Mouse (Mus musculus) Muller cell, postnatal 12 days (primary cell): ENCODE data around the gene Gas6.

ENCODE experiments used
- DNase-seq: peaks from one replicate; pipeline ENCODE4 v3.0.0-alpha.2; 2015; ENCODE audit errors: inconsistent ontology term

Gene Gas6

DNA sequence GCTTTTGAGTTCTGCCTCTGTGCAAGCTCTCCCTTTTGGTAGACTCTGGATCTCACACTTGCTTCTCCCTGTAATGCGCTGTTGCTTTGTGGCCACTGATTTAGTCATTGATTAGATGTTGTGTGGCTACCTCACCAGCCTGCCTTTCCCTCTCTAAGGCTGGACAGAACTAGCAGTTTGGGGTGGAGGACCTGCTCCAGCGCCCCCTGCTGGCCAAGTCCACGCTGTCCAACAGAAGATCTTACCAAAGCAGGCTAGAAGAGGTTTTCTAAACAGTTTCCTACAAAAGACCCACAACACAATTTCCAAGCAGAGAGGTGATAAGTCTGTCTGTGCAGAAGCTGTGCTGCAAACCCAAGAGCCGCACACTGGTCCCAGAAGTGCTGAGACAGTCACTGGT is 32.4 kb downstream of the Gas6 start:
- peak; percentile 52 for DNase-seq

DNA sequence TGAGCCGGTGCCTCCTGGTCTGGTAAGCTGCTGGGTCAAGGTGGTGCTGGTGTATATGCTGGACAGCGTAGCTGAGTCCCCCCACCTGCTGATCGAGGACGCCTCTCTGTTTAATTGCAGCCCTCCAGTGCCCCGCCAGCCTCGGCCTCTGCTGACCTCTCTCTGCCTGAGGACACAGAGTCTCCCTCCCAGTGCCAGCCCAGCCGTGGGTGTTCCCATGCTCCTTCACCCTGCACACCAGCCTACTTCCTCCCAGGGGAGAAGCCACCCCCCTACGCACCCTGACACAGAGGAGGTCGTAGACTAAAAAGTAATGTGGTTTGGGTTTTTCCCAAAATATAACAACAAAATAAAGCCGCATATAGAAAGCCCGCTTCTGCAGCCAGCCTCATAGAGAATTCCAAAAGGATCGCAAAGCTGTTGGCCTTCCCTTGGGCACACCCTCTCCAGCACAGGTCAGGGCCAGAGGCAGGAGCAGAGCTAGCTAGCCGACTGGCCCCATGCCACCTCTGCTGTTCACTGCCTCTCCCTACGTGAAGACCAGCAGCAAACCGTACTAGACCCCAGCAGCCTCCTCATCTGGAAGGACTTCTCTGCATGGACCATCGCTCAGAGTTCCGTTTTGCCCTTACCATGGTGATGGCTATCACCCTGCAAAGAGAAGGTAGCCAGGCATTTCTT is 33.1 kb downstream of the Gas6 start:
- no peak for DNase-seq

DNA sequence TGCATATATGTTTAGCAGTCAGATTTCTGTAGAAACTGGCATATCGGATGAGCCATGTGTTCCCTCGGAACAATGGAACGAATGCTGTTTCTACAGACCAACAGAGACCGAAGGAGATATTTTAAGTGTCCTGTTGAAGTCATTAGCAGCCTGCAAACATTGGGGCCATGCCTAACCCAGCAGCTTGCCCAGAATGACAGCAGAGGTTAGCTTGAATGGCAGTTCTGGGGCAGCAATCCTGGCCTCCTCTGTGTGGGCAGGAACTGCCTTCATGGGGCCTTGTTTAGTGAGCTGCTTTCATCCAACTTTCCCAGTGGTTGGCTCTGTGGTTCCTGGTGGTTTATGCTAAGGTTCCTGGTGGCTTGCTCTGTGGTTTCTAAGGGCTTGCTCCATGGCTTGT is 34.9 kb downstream of the Gas6 start:
- DNase-seq: no peak

DNA sequence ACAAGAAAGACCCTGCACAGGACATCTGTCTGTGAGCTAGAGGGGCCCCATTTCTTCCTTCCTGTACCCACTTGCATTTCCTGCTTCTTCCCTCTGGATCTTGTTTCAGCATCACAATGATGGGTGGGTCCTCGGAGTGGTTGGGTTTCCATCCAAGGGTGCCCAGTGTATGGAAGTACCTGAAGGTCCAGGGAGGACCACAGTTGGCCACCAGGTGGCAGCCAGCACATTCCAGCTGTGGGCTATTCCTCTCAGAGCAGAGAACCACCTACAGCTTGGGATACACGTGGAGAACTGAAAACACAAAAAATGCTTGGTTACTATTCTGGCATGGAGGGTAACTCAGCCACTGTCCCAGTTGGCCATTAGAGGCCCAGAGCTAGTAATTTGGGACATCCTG is 39.0 kb downstream of the Gas6 start:
- DNase-seq: peak; percentile 50

DNA sequence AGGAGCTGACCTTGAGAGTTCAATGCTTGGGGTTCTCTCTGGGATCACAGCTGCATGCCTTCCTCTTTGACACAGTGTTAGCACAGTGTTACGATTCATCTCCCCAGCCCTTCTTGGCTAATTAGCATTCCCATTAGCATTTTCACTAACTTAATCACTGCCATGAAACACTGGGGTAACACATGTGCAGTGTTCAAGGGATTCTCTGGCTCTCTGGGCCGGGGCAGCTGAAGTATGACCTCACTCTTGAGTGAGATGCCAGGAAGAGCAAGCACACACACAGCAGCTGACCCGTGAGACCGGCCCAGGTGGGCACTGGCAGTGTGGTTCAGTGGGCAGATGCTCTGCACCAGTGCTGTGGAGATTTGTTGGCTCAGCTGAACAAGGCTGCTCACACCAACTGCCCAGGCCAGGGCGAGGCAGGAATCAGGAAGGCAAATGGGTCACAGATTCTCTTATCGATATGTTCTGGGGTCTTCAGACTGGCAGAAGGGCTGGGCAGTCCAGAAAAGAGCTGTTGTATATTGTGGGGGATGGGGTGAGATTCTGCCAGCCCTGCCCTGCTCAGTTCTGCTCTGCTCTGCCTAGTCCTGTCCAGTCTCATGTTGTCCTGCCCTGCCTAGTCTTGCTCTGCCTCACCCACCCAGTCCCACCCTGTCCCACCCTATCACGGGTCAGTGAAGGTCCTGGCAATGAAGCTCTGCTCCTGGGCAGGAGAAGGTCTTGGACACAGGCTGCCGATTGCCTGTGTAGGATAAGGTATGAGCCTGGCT is 39.8 kb downstream of the Gas6 start:
- DNase-seq: peak; percentile 54

DNA sequence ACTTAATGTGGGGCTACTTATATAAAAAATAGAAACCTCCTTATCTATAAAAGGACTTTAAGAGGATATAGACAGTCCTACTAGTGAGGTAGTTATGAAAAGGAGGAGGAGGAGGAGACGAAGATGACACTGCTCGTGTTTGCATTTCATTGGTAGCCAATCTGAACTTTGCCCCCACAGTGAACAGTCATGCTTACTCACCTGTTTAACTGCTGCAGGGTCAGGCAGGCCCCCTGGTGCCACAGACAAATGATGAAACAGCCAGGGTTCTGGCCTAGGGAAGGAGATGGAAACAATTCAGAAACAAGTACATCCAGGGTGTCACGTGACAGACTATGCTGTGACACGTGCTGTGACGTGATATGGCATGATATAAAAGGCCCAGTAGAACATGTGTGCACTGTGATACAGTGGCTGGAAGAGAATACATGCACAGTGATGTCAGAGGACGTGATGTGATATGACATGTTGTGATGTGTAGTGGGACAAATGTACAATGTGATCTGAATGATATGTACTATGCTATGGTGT is 42.5 kb downstream of the Gas6 start:
- DNase-seq: no peak

DNA sequence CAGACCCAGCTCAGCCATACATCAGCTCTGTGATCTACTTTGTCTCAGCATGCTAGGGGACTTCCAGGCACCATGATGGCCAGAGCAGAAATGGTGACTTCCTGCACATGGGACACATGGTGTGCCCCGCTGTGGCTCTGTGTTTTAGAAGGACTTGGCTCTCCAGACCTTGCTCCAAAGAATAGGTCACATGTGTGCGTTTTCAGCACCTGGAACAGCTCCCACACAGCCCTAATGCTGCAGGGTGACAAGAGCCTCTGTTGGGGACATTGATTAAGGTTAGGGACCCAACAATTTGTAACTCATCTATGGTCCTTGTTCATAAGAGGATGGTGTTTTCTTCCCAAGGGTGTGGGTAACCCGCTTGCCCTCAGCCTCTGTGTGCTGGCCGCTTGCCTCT is 46.1 kb downstream of the Gas6 start:
- DNase-seq: peak; percentile 45

DNA sequence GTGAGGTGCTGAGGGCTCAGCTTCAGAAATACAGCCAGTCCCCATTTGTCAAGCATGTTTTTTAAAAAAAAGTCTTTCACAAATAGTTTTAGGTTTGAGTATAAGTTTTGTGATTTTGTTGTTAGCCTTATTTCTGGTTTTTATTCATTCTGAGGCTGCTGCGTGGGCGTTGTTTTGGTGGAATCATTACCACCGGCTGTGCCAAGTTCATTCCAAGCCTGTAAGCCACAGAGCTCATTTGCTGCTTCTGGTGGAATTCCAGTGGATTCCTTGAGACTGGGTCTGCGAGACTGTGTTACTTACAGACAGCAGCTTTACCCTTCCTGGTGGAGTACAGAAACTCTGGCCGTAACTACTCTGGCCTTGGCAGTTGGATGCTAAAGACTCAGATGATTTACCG is 47.8 kb downstream of the Gas6 start:
- DNase-seq: no peak

DNA sequence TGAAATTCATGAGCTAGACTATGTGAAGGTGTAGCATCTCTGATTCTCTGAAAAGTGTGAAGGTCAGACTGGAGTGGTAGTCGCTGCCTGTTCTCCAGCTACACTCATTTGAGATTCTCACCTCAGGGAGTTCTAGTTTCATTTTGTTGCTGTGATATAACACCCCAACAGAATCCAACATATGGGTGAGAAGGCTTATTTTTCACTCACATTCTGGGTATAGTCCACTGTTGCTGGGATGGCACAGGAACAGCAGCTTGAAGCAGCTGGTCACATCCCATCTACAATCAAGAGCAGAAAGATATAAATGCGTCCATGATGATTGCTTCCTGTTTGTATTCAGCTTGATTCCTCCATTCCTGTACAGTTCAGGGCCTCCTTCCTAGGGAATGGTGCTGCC is 52.1 kb downstream of the Gas6 start:
- DNase-seq: no peak

DNA sequence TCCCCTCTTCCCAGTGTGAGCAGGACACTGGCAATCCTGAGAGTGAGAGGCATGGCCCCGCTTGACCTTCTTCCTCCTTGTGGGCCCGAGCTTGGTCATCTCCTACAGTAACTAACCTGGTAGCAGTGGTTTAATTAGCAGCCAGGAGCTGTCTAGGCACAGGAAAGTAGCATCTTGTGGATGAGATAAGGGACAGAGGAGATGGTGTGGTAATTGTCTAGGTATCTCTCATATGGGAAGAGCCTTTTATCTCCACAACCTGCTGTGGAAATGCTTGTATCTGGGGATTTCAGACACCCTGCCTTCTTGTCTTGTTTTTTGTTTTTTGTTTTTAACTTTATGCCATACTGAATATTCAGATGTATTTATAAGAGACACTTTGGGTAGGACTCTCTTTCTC is 56.8 kb downstream of the Gas6 start:
- no peak for DNase-seq

DNA sequence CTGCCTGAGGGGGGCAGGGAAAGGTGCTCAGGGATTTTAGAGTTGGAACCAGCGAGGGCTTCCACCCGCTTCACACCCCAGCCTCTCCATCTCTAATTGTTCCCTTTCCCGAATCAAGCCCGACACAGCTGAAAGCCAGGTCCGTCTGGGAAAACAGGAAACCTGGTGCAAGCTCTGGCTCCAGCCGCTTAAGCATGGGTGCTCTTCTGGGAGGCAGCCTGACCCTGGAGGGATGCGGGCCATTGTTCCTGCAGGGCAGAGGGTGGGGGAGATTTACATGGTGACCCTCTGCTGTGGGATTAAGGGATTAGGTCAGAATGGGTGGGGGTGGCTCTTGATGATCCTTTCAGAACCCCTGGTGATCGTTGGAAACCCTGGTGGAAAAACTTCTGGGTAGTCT is 58.2 kb downstream of the Gas6 start:
- no peak for DNase-seq

DNA sequence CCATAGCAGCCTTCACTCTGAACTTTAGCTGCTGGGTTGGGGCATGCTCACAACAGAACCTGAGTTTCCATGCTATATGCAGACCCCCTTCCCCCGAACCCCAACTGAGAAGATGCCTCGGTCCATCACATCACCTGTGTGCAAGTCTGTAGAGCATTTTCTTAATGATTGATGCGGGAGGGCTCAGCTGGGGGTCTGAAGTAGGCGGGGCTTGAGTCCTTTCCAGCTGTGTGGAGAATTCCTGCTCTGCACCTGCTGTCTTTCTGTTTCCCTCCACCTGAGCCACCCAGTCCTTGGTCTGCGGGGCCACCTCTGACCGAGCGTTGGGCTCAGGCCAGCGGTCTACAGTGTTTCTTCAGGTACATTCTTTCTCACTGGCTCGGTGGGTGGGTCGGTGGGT is 59.4 kb downstream of the Gas6 start, which contains the start of gene Tmem255b:
Gene Tmem255b, plus strand, starts transcription at position 301 of the 400 bp plus-strand sequence.
- no peak for DNase-seq

DNA sequence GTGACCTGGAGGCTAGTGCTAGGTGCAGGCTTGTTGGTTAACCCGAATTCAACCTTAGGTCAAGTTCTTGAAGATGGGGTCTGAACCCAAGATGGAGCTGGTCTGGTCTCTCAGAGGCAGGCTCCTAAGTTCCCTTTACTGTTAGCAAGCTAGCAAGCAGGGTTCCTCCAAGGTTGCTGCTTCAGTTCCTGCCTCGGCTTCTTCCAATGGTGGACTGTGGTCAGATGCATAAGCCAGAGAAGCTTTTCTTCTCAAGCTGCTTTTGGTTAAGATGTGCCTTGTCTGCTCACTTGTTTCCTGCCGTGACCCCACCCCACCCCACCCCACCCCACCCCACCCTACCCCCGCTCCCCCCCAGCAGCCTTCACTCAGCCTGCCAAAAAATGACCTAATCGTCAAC is 61.2 kb downstream of the Gas6 start:
- DNase-seq: no peak

DNA sequence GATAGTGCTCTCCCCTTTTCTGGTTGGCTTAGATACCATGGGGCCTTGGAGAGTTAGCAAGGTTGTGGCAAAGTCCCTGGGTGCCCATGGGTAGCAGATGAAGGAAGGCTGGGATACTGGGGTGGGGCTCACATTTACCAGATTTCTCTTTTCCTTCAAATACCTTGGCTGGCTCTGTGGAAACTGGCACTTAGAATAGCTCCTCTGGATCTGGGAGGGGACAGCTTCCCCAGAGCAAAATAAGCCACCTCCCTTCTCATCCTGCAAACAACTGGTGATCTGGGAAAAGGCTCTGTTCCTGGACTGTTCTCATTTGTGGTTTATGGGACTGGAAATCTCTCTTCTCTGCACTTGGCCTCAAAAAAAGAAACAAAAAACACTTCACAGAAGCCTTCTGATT is 63.4 kb downstream of the Gas6 start:
- DNase-seq: no peak

DNA sequence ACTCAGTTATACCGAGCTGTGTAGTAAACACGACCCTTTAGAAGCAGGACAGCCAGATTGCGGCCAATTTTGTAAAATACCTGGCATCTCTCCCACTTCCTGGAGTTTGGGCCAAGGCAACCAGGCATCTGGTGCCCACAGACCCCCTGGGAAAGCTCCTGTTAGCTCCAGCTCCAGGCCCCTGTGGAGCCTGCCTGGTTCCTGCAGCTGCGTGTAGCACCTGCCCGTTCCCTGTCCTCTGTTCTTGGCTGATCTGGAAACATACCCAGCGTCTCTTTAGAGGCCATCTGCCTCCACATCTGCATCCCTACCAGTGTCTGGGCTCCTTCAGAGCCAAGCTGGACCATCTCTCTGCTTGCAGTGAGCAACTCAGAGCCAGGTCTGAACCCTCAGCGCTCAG is 63.9 kb downstream of the Gas6 start:
- no peak for DNase-seq

DNA sequence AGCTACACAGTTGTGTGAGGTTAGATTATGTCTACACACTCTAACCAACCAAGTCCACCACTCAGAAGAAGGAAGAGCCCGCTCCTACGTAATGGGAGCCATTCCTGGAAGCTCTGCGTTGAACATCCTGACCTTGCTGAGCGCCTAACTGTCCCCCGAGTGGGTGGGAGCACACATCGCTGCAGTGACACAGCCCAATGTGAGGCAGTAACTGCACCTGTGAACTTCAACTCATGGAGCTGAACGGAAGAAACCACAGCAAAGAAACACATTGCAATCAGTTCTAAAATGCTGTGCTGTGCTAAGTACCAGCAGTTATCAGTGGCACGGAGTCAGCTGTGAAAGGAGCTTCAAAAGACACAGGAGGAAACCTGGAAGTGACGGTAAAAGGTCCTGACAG is 66.1 kb downstream of the Gas6 start:
- no peak for DNase-seq

DNA sequence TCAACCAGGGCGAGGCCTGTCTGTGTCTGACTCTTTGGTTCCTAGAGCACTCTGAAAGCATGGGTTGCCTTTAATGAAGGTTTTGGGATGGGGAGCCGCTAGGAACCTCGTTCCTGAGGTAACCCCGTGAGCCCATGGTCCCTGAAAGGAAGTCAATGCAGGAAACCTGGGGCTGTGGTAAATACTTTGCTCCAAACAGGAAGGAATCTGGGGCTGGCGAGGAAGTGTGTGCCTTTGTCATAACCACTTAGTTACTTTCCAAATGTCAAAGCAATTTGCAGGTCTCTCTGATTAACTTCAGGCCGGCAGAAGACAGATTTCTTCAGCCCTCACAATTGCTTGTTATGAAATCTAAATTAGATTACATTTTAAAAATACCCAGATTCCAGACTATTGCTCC is 66.9 kb downstream of the Gas6 start:
- DNase-seq: no peak

DNA sequence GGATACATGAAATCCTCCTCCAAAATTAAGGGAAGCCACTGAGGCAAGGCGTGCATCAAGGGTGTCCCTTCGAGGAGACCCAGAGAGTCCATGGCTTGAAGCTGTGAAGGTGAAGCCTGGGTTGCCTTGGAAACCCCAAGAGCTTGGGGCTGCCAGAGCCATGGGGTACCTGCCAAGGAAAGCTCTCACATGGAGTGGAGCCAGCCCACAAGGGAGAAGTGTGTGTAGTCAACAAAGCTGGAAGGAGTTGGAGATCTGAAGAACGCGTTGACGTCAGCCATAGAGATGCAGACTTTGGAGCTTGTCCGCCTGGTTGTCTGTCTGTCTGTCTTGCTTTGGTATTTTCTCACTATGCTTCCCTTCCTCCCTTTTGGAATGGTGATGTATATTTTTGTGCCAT is 73.3 kb downstream of the Gas6 start:
- no peak for DNase-seq

DNA sequence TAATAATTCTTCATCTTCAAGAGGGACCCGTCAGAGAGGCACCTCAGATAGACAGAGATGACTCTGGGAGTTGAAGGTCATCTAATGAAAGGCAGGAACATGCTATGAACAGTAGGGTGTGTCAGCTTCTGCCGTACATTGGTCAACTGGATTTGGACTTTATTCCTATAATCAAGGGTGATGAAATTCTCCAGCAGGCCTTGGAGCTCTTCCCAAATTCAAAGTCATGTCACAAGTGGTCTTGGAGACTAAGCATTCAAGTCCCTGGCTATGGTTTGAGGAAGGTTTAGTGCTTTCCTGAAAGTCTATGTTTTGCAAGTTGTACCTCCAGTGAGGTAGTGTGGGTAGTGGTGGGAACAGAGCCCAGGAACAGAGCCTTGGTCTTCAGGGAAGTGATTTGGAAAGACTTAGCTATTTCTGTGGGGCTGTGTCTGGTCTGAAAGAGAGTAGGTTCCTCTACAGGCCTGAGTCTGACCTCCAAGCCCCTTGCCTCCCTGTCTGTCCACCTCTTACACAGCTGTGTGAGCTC is 75.1 kb downstream of the Gas6 start:
- no peak for DNase-seq

DNA sequence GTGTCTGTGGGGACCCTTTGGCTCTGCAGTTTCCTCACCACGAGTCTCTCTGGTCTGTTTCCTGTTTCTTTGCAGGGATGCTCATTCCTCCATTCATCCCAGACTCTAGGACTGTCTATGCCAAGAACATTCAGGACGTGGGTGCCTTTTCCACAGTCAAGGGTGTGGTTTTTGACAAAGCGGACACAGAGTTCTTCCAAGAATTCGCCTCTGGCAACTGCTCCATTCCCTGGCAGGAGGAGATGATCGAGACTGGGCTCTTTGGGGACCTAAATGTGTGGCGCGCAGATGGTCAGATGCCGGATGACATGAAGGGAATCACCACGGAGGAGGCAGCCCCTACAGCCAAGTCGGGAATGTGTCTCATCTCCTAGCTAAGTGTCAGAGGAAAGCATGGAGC is 78.4 kb downstream of the Gas6 start:
- DNase-seq: no peak
